Mouse (Mus musculus) kidney, embryonic 14.5 days (tissue): ENCODE data around the gene Hephl1. TPM values are rescaled to one million over a fixed set of nuclear protein-coding genes. Genes with fewer than 3 reads are reported as not detected.
"Not testable (repeated sequence)": the region's sequence is repeated elsewhere in the genome, so short reads cannot be mapped to it uniquely, and the experiment has no call there.

Experiments used
- ATAC-seq: fragments of 200-750 bp; cut with Nextera tagmentation; 2 replicates; pipeline ENCODE4 v1.8.0; 2017; ENCODE audit warnings: moderate number of reproducible peaks, mild to moderate bottlenecking, moderate TSS enrichment, moderate library complexity; ENCODE audit not compliant: low FRiP score, low TSS enrichment
- H3K27ac ChIP-seq: fragments of 300-500 bp; sonication (generic); 2 replicates; pipeline ENCODE4 v1.5.1; 2014; ENCODE audit warnings: low read depth, mild to moderate bottlenecking, low read length, moderate library complexity, mixed read lengths
- H3K27me3 ChIP-seq: fragments of 300-500 bp; sonication (generic); 2 replicates; pipeline ENCODE4 v1.6.1; 2014; ENCODE audit warnings: mild to moderate bottlenecking, low read length; ENCODE audit not compliant: control insufficient read depth, insufficient read depth
- H3K36me3 ChIP-seq: fragments of 300-500 bp; sonication (generic); 2 replicates; pipeline ENCODE4 v1.6.1; 2014; ENCODE audit warnings: low read length, mixed read lengths; ENCODE audit not compliant: control insufficient read depth, insufficient read depth
- H3K4me1 ChIP-seq: fragments of 300-500 bp; sonication (generic); 2 replicates; pipeline ENCODE4 v1.6.1; 2014; ENCODE audit warnings: low read length, mixed read lengths; ENCODE audit not compliant: control insufficient read depth, insufficient read depth
- H3K4me2 ChIP-seq: fragments of 300-500 bp; sonication (generic); replicated peaks from 2 replicates; pipeline ENCODE4 v1.6.1; 2014; ENCODE audit warnings: low read depth, mild to moderate bottlenecking, low read length
- H3K4me3 ChIP-seq: fragments of 300-500 bp; sonication (generic); 2 replicates; pipeline ENCODE4 v1.5.1; 2014; ENCODE audit warnings: mild to moderate bottlenecking, low read length
- H3K9ac ChIP-seq: fragments of 300-500 bp; sonication (generic); 2 replicates; pipeline ENCODE4 v1.6.1; 2014; ENCODE audit warnings: low read depth, mild to moderate bottlenecking, low read length, moderate library complexity
- H3K9me3 ChIP-seq: fragments of 300-500 bp; sonication (generic); 2 replicates; pipeline ENCODE4 v1.6.1; 2016; ENCODE audit warnings: low read length; ENCODE audit not compliant: control insufficient read depth
- WGBS: fragments of 180-500 bp; shearing (Covaris S2); extraction: QIAGEN DNeasy Blood & Tissue Kit; methylation state at CpG from one replicate; pipeline ENCODE4 v1.1.7; 2014; 5-methylcytosine and 5-hydroxymethylcytosine counted together
- polyA plus RNA-seq: library from polyadenylated mRNA; unstranded; fragments of >200 nt; fragmentation: Nextera tagmentation; extraction: Ambion mirVana; gene quantifications from 2 replicates; pipeline ENCODE4 v1.2.1, GENCODE M21; 2014

The Hephl1 gene
- polyA plus RNA-seq, 1 experiment from 2014 or later = not detected

- WGBS = 69% methylated on average over 6 of the region's 6 CpGs
- Histone ChIP-seq H3K4me1 (no peaks in the 10 kb centered on the region), H3K36me3 (no peaks in the 10 kb centered on the region), H3K4me2 (no peak overlapping the region), H3K9me3 (no peaks in the 10 kb centered on the region), H3K27me3 (no peaks in the 10 kb centered on the region), H3K27ac (no peak overlapping the region), H3K9ac (no peak overlapping the region), H3K4me3 (no peak overlapping the region)
- ATAC-seq = no peak
Measured at GRCm38 (mm10) chr9:15114102-15114501, 2.2 kb upstream of the Hephl1 start.

- 82% methylated on average over 9 of the region's 9 CpGs for WGBS
- Histone ChIP-seq H3K4me1 (no peaks in the 10 kb centered on the region), H3K27ac (no peak overlapping the region), H3K4me2 (no peak overlapping the region), H3K9me3 (no peaks in the 10 kb centered on the region), H3K4me3 (no peak overlapping the region), H3K9ac (no peak overlapping the region), H3K27me3 (no peaks in the 10 kb centered on the region), H3K36me3 (no peaks in the 10 kb centered on the region)
- no peak for ATAC-seq
Measured at GRCm38 (mm10) chr9:15108101-15108500, 3.8 kb downstream of the Hephl1 start.

- no peaks in the 10 kb centered on the region for H3K27me3 ChIP-seq
- H3K4me2 ChIP-seq = no peak overlapping the region
- no peaks in the 10 kb centered on the region for H3K36me3 ChIP-seq
- 54% methylated on average over 4 of the region's 4 CpGs for WGBS
- H3K9ac ChIP-seq = no peak overlapping the region
- no peaks in the 10 kb centered on the region for H3K9me3 ChIP-seq
- H3K4me1 ChIP-seq = no peaks in the 10 kb centered on the region
- no peak overlapping the region for H3K4me3 ChIP-seq
- ATAC-seq = peak; percentile 57
- H3K27ac ChIP-seq = no peak overlapping the region
Measured at GRCm38 (mm10) chr9:15105136-15105535, 6.8 kb downstream of the Hephl1 start.

GRCm38 (mm10) chr9:15103579-15104300 lies 8.2 kb downstream of the Hephl1 start:
- Histone ChIP-seq H3K9ac (no peak overlapping the region), H3K9me3 (no peaks in the 10 kb centered on the region), H3K36me3 (no peaks in the 10 kb centered on the region), H3K4me1 (no peaks in the 10 kb centered on the region), H3K4me2 (no peak overlapping the region), H3K27me3 (no peaks in the 10 kb centered on the region), H3K27ac (no peak overlapping the region), H3K4me3 (no peak overlapping the region)
- WGBS = 73% methylated on average over 11 of the region's 11 CpGs
- no peak for ATAC-seq

- H3K4me2 ChIP-seq = no peak overlapping the region
- no peaks in the 10 kb centered on the region for H3K27me3 ChIP-seq
- no peaks in the 10 kb centered on the region for H3K36me3 ChIP-seq
- no peak overlapping the region for H3K9ac ChIP-seq
- H3K4me1 ChIP-seq = no peaks in the 10 kb centered on the region
- no peak overlapping the region for H3K27ac ChIP-seq
- H3K9me3 ChIP-seq = no peaks in the 10 kb centered on the region
- ATAC-seq = no peak
- WGBS = 83% methylated on average over 7 of the region's 7 CpGs
- H3K4me3 ChIP-seq = no peak overlapping the region
Measured at GRCm38 (mm10) chr9:15101531-15102161, 10.3 kb downstream of the Hephl1 start.

GRCm38 (mm10) chr9:15098421-15098820 lies 13.5 kb downstream of the Hephl1 start:
- not testable (repeated sequence) for H3K27ac ChIP-seq, H3K4me1 ChIP-seq, H3K9ac ChIP-seq, H3K9me3 ChIP-seq, H3K4me2 ChIP-seq, ATAC-seq, H3K27me3 ChIP-seq, H3K4me3 ChIP-seq, H3K36me3 ChIP-seq
- WGBS = 95% methylated on average over 7 of the region's 7 CpGs

- WGBS = 91% methylated on average over 2 of the region's 2 CpGs
Measured at GRCm38 (mm10) chr9:15097172-15097571, 14.7 kb downstream of the Hephl1 start.

GRCm38 (mm10) chr9:15096161-15096560 lies 15.7 kb downstream of the Hephl1 start:
- Histone ChIP-seq H3K9me3 (no peaks in the 10 kb centered on the region), H3K9ac (no peak overlapping the region), H3K4me2 (no peak overlapping the region), H3K4me1 (no peaks in the 10 kb centered on the region), H3K27me3 (no peaks in the 10 kb centered on the region; the same call in 1 of the 2 replicates), H3K4me3 (no peak overlapping the region), H3K36me3 (no peaks in the 10 kb centered on the region), H3K27ac (no peak overlapping the region)
- no peak for ATAC-seq
- WGBS = 83% methylated on average over 1 of the region's 1 CpGs

More at GRCm38 (mm10) chr9:15097172-15097571, 14.7 kb downstream of the Hephl1 start:
- H3K9ac ChIP-seq = no peak overlapping the region
- H3K27me3 ChIP-seq = no peaks in the 10 kb centered on the region; the same call in 1 of the 2 replicates
- no peaks in the 10 kb centered on the region for H3K36me3 ChIP-seq
- H3K9me3 ChIP-seq = no peaks in the 10 kb centered on the region
- H3K4me2 ChIP-seq = no peak overlapping the region
- H3K4me1 ChIP-seq = no peaks in the 10 kb centered on the region
- H3K4me3 ChIP-seq = no peak overlapping the region
- no peak for ATAC-seq
- H3K27ac ChIP-seq = no peak overlapping the region

- Histone ChIP-seq H3K36me3 (no peaks in the 10 kb centered on the region), H3K4me1 (no peaks in the 10 kb centered on the region), H3K4me3 (no peak overlapping the region), H3K4me2 (no peak overlapping the region), H3K9me3 (no peaks in the 10 kb centered on the region), H3K9ac (no peak overlapping the region), H3K27ac (no peak overlapping the region), H3K27me3 (no peaks in the 10 kb centered on the region; the same call in none of the 2 replicates)
- WGBS = 66% methylated on average over 3 of the region's 3 CpGs
- no peak for ATAC-seq
Measured at GRCm38 (mm10) chr9:15095206-15095605, 16.7 kb downstream of the Hephl1 start.
